Mouse (Mus musculus): ENCODE results near the gene Olfr748. TPM values are rescaled to one million over a fixed set of nuclear protein-coding genes. Genes with fewer than 3 reads are reported as not detected.
"Not testable (repeated sequence)": the region's sequence is repeated elsewhere in the genome, so short reads cannot be mapped to it uniquely, and the experiment has no call there.

Gene Olfr748
- polyA plus RNA-seq (2015; fragmentation: Nextera tagmentation; extraction: Ambion mirVana), result not detected in 2 replicates

DNA sequence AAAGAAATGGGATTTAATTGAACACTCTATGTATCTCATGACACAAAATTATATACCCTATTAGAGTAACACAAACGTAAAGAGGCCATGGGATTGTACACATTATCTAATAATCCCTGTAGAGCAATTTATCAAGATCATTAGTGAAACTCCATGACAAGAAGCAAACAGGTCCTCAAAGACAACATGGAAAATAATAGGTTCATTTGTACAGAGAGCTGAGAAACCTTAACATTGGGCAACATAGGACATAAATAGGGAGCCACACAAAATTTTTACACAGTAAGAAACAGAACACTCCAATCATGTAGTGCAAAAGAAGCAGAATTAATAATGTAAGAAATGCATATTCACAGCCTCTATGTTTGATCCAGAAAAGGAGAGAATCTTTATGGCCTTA, at the start of gene Olfr748:
TSS of gene Olfr748 (plus strand) at position 301 of the 400 bp plus-strand sequence.
- Histone ChIP-seq H3K4me3 (ENCODE audit: low read depth, low read length) (no peak within 1 kb of the TSS), H3K9me3 (ENCODE audit: low read length) (no peaks in the 10 kb centered on the region), H3K4me2 (replicated peaks; ENCODE audit: low read depth, low read length) (no peak within 1 kb of the TSS), H3K9ac (replicated peaks; ENCODE audit: low read depth) (no peak within 1 kb of the TSS), H3K36me3 (ENCODE audit: insufficient read depth, low read length) (no peaks in the 10 kb centered on the region), H3K4me1 (ENCODE audit: insufficient read depth, low read depth, low read length) (no peaks in the 10 kb centered on the region), H3K27me3 (replicated peaks; ENCODE audit: insufficient read depth, low read length) (no peaks in the 10 kb centered on the region), H3K27ac (ENCODE audit: low read length) (no peak within 1 kb of the TSS)
- ATAC-seq, result no peak
- DNase-seq (ENCODE audit: low spot score), result peak; percentile 2
- 59% methylated on average over 1 of the region's 1 CpGs for WGBS
- no peak for TF ChIP-seq EP300 (IDR thresholded peaks at IDR 0.05)
- no peak for TF ChIP-seq CTCF (IDR thresholded peaks at IDR 0.05)

DNA sequence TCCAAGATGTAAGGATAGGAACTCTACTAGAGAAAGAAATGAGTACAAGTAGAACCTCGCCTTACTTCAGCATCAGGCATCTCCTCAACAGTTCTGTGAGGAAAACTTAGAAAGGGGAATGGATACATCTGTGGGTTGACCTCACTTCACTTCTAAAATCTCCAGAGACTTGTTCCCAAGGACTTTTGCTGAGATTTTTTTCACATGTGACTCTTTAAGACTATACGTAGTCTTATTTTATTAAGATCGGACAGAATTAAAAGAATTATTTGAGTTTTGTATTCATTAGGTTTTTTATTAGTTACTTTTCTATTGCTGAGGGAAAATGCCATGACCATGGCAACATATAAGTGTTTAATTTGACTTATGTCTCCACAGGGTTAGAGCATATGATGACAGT, 14.1 kb upstream of the Olfr748 start, which contains the start of gene Olfr747:
TSS of gene Olfr747 (minus strand) at position 101 of the 400 bp plus-strand sequence.
- 87% methylated on average over 3 of the region's 3 CpGs for WGBS
- no peak for ATAC-seq
- no peak within 1 kb of the TSS for H3K4me2 ChIP-seq (replicated peaks; ENCODE audit: low read depth, low read length)
- TF ChIP-seq EP300 (IDR thresholded peaks at IDR 0.05) (no peak), CTCF (IDR thresholded peaks at IDR 0.05) (no peak)
- H3K36me3 ChIP-seq (ENCODE audit: insufficient read depth, low read length), result no peaks in the 10 kb centered on the region
- H3K4me1 ChIP-seq (ENCODE audit: insufficient read depth, low read depth, low read length), result no peaks in the 10 kb centered on the region
- H3K4me3 ChIP-seq (ENCODE audit: low read depth, low read length), result no peak within 1 kb of the TSS
- no peaks in the 10 kb centered on the region for H3K9me3 ChIP-seq (ENCODE audit: low read length)
- no peaks in the 10 kb centered on the region for H3K27me3 ChIP-seq (replicated peaks; ENCODE audit: insufficient read depth, low read length)
- H3K9ac ChIP-seq (replicated peaks; ENCODE audit: low read depth), result no peak within 1 kb of the TSS
- H3K27ac ChIP-seq (ENCODE audit: low read length), result no peak within 1 kb of the TSS
- DNase-seq (ENCODE audit: low spot score), result no peak

DNA sequence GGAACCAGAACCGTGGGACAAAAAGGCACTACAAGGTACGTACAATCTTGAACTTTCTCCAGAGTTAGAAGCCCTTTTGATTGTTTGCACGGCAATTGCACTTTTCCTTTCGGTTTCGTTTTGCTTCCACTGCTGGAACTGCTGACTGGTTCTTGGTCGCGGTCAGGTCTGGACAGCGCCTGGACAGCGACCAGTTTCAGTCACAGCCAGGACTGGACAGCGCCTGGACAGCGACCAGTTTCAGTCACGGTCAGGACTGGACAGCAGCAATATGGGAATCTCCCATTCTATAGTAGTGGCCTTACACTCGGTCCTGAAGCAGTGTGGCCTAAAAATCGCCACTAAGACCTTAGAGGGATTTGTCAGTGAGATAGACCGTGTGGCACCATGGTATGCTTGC, 12.7 kb downstream of the Olfr748 start:
- H3K36me3 ChIP-seq (ENCODE audit: insufficient read depth, low read length); H3K4me3 ChIP-seq (ENCODE audit: low read depth, low read length); H3K27me3 ChIP-seq (replicated peaks; ENCODE audit: insufficient read depth, low read length); H3K27ac ChIP-seq (ENCODE audit: low read length); H3K4me1 ChIP-seq (ENCODE audit: insufficient read depth, low read depth, low read length); DNase-seq (ENCODE audit: low spot score); H3K9ac ChIP-seq (replicated peaks; ENCODE audit: low read depth); H3K9me3 ChIP-seq (ENCODE audit: low read length); ATAC-seq; H3K4me2 ChIP-seq (replicated peaks; ENCODE audit: low read depth, low read length): not testable (repeated sequence)
- 89% methylated on average over 15 of the region's 15 CpGs for WGBS

DNA sequence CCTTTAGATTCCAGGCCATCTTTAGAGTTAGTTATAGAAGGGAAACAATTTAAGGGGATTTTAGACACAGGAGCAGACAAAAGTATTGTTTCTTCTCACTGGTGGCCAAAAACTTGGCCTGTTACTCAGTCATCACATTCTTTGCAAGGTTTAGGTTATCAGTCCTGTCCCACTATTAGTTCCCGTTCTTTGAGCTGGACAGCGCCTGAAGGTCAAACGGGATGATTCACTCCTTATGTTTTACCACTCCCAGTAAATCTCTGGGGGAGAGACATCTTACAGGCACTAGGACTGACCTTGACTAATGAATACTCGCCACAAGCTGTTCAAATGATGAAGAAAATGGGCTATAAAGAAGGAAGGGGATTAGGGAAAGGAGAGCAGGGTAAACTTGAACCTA, 15.2 kb downstream of the Olfr748 start:
- DNase-seq (ENCODE audit: low spot score); H3K4me1 ChIP-seq (ENCODE audit: insufficient read depth, low read depth, low read length); H3K4me3 ChIP-seq (ENCODE audit: low read depth, low read length); H3K9ac ChIP-seq (replicated peaks; ENCODE audit: low read depth); H3K9me3 ChIP-seq (ENCODE audit: low read length); H3K27ac ChIP-seq (ENCODE audit: low read length); H3K36me3 ChIP-seq (ENCODE audit: insufficient read depth, low read length); H3K27me3 ChIP-seq (replicated peaks; ENCODE audit: insufficient read depth, low read length); H3K4me2 ChIP-seq (replicated peaks; ENCODE audit: low read depth, low read length); ATAC-seq: not testable (repeated sequence)
- WGBS, result no CpG with 5 or more reads among the region's 4 CpGs

DNA sequence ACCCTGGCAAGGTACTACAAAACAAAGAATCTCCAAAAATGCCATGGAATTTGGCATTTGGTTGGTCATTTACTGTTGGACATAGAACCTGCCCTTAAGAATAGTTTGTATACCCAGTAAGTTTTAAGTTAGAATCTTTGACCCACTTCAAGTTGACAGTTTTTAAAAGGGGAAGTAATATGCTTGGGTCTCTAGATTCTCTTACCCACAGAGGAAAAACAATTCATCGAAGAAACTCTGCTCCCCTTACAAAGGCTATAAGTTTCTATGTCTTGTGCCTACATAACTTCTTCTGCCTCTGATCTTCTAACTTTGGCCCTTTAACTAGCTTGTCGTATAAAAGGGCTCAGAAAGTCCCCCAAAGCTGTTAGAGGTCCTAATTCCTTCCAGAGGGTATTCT, 33.2 kb downstream of the Olfr748 start:
- Histone ChIP-seq H3K4me3 (ENCODE audit: low read depth, low read length) (no peak overlapping the region), H3K27me3 (replicated peaks; ENCODE audit: insufficient read depth, low read length) (no peaks in the 10 kb centered on the region), H3K4me2 (replicated peaks; ENCODE audit: low read depth, low read length) (no peak overlapping the region), H3K36me3 (ENCODE audit: insufficient read depth, low read length) (no peaks in the 10 kb centered on the region), H3K4me1 (ENCODE audit: insufficient read depth, low read depth, low read length) (no peaks in the 10 kb centered on the region), H3K27ac (ENCODE audit: low read length) (no peak overlapping the region), H3K9ac (replicated peaks; ENCODE audit: low read depth) (no peak overlapping the region), H3K9me3 (ENCODE audit: low read length) (no peaks in the 10 kb centered on the region)
- ATAC-seq, result no peak
- WGBS, result 57% methylated on average over 2 of the region's 2 CpGs
- no peak for DNase-seq (ENCODE audit: low spot score)
- no peak for TF ChIP-seq CTCF (IDR thresholded peaks at IDR 0.05)
- TF ChIP-seq EP300 (IDR thresholded peaks at IDR 0.05), result no peak

DNA sequence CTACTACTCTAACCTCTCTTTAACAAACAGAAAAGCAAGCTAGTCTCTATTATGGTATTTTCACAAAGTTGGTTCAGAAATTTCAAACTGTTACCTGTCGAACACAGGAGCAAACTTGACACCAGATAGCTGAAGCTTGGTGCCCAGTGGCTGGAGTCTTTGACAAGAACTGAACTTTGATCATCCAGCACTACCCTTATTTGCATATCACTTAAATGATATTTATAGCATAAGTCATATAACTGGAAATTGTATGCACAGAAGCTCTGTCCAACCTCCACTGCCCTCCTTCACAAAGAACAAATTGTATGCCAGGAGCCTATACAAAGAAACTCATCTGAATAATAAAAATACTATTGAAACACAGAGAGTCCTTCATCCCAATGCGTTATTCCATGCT, 34.4 kb downstream of the Olfr748 start:
- WGBS, result 56% methylated on average over 2 of the region's 2 CpGs
- no peak overlapping the region for H3K4me3 ChIP-seq (ENCODE audit: low read depth, low read length)
- DNase-seq (ENCODE audit: low spot score) (no peak), ATAC-seq (no peak)
- no peaks in the 10 kb centered on the region for H3K9me3 ChIP-seq (ENCODE audit: low read length)
- H3K27ac ChIP-seq (ENCODE audit: low read length), result no peak overlapping the region
- H3K4me2 ChIP-seq (replicated peaks; ENCODE audit: low read depth, low read length), result no peak overlapping the region
- H3K9ac ChIP-seq (replicated peaks; ENCODE audit: low read depth), result no peak overlapping the region
- no peaks in the 10 kb centered on the region for H3K4me1 ChIP-seq (ENCODE audit: insufficient read depth, low read depth, low read length)
- H3K36me3 ChIP-seq (ENCODE audit: insufficient read depth, low read length), result no peaks in the 10 kb centered on the region
- H3K27me3 ChIP-seq (replicated peaks; ENCODE audit: insufficient read depth, low read length), result no peaks in the 10 kb centered on the region
- TF ChIP-seq EP300 (IDR thresholded peaks at IDR 0.05) (no peak), CTCF (IDR thresholded peaks at IDR 0.05) (no peak)

DNA sequence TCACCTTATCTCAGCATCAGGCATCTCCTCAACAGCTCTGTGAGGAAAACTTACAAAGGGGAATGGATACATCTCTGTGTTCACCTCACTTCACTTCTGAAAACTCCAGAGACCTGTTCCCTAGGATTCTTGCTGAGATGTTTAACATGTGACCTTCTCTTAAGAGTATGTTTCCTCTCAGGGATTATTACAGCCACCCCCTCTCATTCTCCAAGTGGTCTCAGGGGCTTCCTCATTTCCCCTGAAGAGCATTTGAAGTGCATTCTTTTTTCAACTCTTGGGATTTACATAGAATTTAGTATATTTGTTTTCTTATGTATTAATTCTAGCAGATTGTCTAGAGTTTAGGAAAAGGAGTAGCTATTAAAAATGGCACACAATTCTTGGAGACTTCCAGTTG, 37.8 kb downstream of the Olfr748 start, which contains the start of gene Olfr749:
TSS of gene Olfr749 (minus strand) at position 101 of the 400 bp plus-strand sequence.
- no peak for DNase-seq (ENCODE audit: low spot score)
- Histone ChIP-seq H3K36me3 (ENCODE audit: insufficient read depth, low read length) (no peaks in the 10 kb centered on the region), H3K9ac (replicated peaks; ENCODE audit: low read depth) (no peak within 1 kb of the TSS), H3K4me3 (ENCODE audit: low read depth, low read length) (no peak within 1 kb of the TSS), H3K4me2 (replicated peaks; ENCODE audit: low read depth, low read length) (no peak within 1 kb of the TSS), H3K9me3 (ENCODE audit: low read length) (no peaks in the 10 kb centered on the region), H3K27ac (ENCODE audit: low read length) (no peak within 1 kb of the TSS), H3K27me3 (replicated peaks; ENCODE audit: insufficient read depth, low read length) (no peaks in the 10 kb centered on the region), H3K4me1 (ENCODE audit: insufficient read depth, low read depth, low read length) (no peaks in the 10 kb centered on the region)
- no peak for TF ChIP-seq EP300 (IDR thresholded peaks at IDR 0.05)
- no peak for TF ChIP-seq CTCF (IDR thresholded peaks at IDR 0.05)
- no peak for ATAC-seq
